Mouse (Mus musculus) heart, embryonic 13.5 days (tissue): ENCODE results near the gene Pdia5. TPM values are rescaled to one million over a fixed set of nuclear protein-coding genes. Genes with fewer than 3 reads are reported as not detected.

Source experiments
- ATAC-seq: fragments of 200-750 bp; cut with Nextera tagmentation; 2 replicates; pipeline ENCODE4 v1.8.0; 2017; ENCODE audit warnings: moderate TSS enrichment; ENCODE audit not compliant: insufficient number of reproducible peaks, low FRiP score, low TSS enrichment; ENCODE audit errors: extremely low read depth
- H3K27ac ChIP-seq: fragments of 300-500 bp; sonication (generic); replicated peaks from 2 replicates; pipeline ENCODE4 v1.5.1; 2015; ENCODE audit warnings: moderate library complexity, mild to moderate bottlenecking, inconsistent platforms
- H3K27me3 ChIP-seq: fragments of 300-500 bp; sonication (generic); replicated peaks from 2 replicates; pipeline ENCODE4 v1.6.1; 2015; ENCODE audit warnings: mild to moderate bottlenecking, inconsistent platforms
- H3K36me3 ChIP-seq: fragments of 300-500 bp; sonication (generic); 2 replicates; pipeline ENCODE4 v1.6.1; 2015; ENCODE audit warnings: mild to moderate bottlenecking, inconsistent platforms
- H3K4me1 ChIP-seq: fragments of 300-500 bp; sonication (generic); 2 replicates; pipeline ENCODE4 v1.6.1; 2015; ENCODE audit warnings: inconsistent platforms
- H3K4me2 ChIP-seq: fragments of 300-500 bp; sonication (generic); 2 replicates; pipeline ENCODE4 v1.6.1; 2015; ENCODE audit warnings: inconsistent platforms, mild to moderate bottlenecking, moderate library complexity
- H3K4me3 ChIP-seq: fragments of 300-500 bp; sonication (generic); 2 replicates; pipeline ENCODE4 v1.5.1; 2015; ENCODE audit warnings: moderate library complexity, mild to moderate bottlenecking, inconsistent platforms
- H3K9ac ChIP-seq: fragments of 300-500 bp; sonication (generic); 2 replicates; pipeline ENCODE4 v1.6.1; 2015; ENCODE audit warnings: inconsistent platforms, mild to moderate bottlenecking, moderate library complexity
- H3K9me3 ChIP-seq: fragments of 300-500 bp; sonication (generic); 2 replicates; pipeline ENCODE4 v1.6.1; 2016; ENCODE audit warnings: inconsistent platforms
- WGBS: fragments of 180-500 bp; shearing (Covaris S2); methylation state at CpG from one replicate; pipeline ENCODE4 v1.1.7; 2015; ENCODE audit warnings: mixed read lengths; 5-methylcytosine and 5-hydroxymethylcytosine counted together
- polyA plus RNA-seq: library from polyadenylated mRNA; unstranded; fragments of >200 nt; fragmentation: Nextera tagmentation; extraction: Ambion mirVana; gene quantifications from 2 replicates; pipeline ENCODE4 v1.2.1, GENCODE M21; 2015

Gene Pdia5
- polyA plus RNA-seq, 1 experiment from 2014 or later: 28.2 TPM

DNA sequence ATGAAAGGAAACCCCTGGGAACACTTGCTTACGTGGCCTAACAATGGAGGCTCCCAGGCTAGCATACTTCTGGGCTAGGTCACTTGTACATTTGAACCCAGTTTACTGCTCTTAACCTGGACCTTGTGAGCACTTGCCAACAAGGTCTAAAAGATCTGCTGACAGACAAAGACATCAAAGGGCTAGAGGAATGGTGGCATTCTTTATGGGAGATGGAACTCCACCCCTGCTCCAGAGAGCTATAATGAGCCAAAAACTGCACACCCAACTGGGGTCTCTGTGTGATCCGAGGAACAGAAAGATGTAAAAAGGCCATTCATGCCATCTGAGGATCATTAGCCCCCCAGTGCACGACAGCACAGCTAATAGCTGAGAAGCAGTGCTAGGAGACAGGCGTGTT is 6.6 kb downstream of the Pdia5 start:
- H3K36me3 ChIP-seq: peaks cover 7% of the 10 kb centered on the region; the same call in 1 of the 2 replicates
- H3K27me3 ChIP-seq: no peaks in the 10 kb centered on the region
- peaks cover 34% of the 10 kb centered on the region for H3K4me1 ChIP-seq
- no peak overlapping the region for H3K4me2 ChIP-seq
- no peak overlapping the region for H3K27ac ChIP-seq
- H3K9ac ChIP-seq: no peak overlapping the region
- no peak for ATAC-seq
- H3K9me3 ChIP-seq: no peaks in the 10 kb centered on the region
- 80% methylated on average over 4 of the region's 4 CpGs for WGBS
- H3K4me3 ChIP-seq: no peak overlapping the region

DNA sequence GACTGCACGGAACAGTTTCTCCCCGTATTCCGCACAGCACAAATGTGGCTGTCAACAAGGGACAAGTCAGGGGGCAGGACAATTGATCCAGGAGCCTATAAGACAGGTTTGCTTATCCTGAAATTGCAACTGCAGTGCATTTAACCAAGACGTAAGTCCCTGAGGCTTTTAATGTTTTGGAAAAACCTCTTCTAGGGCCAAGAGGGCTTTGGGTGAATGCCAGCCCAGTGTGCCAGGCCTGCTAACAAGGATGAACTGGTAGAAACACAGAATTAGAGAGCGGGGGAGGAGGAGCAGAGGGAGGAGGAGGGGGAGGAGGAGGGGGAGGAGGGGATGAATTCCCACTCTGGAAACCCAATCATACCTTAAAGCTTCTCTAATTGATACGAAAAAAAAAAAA is 11.4 kb downstream of the Pdia5 start:
- Histone ChIP-seq H3K9me3 (no peaks in the 10 kb centered on the region), H3K27me3 (no peaks in the 10 kb centered on the region), H3K4me2 (no peak overlapping the region), H3K4me3 (no peak overlapping the region), H3K4me1 (peaks cover 13% of the 10 kb centered on the region), H3K9ac (no peak overlapping the region), H3K27ac (no peak overlapping the region), H3K36me3 (peaks cover 13% of the 10 kb centered on the region; the same call in 1 of the 2 replicates)
- 63% methylated on average over 6 of the region's 6 CpGs for WGBS
- ATAC-seq: no peak

DNA sequence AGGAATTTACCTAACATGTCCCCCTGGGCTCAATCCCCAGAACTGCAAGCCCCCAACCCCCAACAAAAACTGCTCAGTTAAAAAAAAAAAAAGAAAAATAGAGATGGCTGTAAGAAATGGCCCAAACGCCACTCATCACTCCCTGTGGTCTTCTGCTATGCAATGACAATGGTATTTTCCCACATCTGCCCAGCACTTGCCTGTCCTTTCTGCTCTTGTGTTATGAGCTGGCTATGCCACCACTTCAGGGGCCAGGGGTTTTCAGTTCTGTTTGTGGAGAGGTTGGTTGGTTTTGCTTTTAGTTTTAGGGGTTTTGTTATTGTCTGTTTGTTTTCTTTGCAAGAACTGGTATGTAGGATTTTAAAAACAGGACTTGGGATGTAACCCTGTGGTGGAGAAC is 13.4 kb downstream of the Pdia5 start:
- Histone ChIP-seq H3K4me1 (peaks cover 12% of the 10 kb centered on the region), H3K4me2 (no peak overlapping the region), H3K4me3 (no peak overlapping the region), H3K27ac (no peak overlapping the region), H3K27me3 (no peaks in the 10 kb centered on the region), H3K9ac (no peak overlapping the region), H3K9me3 (no peaks in the 10 kb centered on the region), H3K36me3 (peaks cover 11% of the 10 kb centered on the region; the same call in 1 of the 2 replicates)
- ATAC-seq: no peak
- WGBS: 59% methylated on average over 1 of the region's 1 CpGs

DNA sequence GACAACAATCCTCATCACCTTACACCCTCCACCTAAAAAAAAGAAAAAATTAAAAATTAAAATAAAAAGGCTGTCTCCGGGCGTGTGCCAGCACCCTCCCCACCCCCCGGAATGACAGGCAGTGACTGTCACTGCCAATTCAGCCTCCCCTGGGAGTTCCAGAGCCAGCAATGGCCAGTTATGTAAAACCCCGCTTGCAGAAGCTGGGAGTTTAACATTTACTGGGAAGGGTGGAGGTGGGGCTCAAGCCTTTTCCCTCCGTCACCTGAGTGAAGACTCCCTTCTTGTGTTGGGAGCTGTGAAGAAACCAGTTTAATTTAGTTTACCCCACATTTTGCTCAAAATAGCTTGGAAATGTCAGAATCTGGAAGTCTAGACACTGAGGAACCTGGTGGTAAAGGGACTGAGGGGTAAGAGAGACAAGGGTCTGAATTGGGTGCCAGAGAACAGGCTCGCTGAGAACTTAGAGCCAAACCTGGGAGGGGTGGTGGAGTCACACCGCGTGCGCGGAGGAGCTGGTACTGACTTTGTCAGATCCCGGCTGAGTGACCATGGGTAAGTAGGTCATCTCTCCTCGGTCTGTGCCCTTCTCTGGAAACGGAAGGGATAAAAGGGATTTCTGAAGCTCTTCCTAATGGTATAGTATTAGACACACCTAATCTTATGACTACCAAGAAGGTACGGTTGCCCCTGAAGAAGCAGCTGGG is 18.0 kb downstream of the Pdia5 start:
- H3K4me2 ChIP-seq: no peak overlapping the region
- no peaks in the 10 kb centered on the region for H3K27me3 ChIP-seq
- 83% methylated on average over 14 of the region's 14 CpGs for WGBS
- peaks cover 20% of the 10 kb centered on the region for H3K4me1 ChIP-seq
- H3K9me3 ChIP-seq: no peaks in the 10 kb centered on the region
- no peak overlapping the region for H3K4me3 ChIP-seq
- H3K9ac ChIP-seq: no peak overlapping the region
- no peak overlapping the region for H3K27ac ChIP-seq
- H3K36me3 ChIP-seq: peaks cover 6% of the 10 kb centered on the region; the same call in 1 of the 2 replicates
- no peak for ATAC-seq

DNA sequence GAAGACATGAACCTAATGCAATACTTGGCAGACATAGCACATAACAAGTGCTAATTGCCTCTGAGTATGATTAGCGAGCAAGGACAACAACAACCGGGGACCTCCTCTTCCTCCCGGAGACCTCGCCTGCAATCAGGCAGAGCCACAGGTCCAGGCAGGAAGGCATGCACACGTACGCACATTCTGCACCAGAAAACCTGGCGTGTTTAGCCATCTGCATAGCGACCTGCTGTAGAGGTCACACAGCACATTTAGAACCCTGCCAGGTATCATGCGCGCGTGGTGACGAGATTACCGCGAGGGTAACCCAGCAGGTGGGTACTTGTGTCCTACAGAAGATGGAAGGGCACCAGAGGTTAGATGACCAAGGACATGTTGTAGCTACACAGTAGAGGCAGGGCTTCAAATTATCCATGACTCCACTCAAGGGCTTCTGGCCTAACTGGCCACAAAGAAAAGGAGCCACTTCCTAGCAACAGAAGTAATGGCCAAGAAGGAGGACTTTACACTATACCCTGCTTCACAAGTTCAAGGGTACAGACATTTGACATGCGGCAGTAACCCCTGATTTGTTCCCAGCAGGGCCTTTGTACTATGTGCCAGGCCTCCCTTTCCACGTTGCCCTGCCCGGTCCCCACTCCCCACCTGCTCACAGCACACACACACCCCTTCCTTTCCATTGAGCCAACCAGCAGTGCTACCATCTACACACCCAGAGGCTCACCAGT is 18.7 kb downstream of the Pdia5 start:
- Histone ChIP-seq H3K36me3 (peaks cover 6% of the 10 kb centered on the region; the same call in 1 of the 2 replicates), H3K4me3 (no peak overlapping the region), H3K27me3 (no peaks in the 10 kb centered on the region), H3K9me3 (no peaks in the 10 kb centered on the region), H3K9ac (no peak overlapping the region), H3K27ac (no peak overlapping the region), H3K4me1 (peaks cover 22% of the 10 kb centered on the region), H3K4me2 (no peak overlapping the region)
- 89% methylated on average over 17 of the region's 17 CpGs for WGBS
- no peak for ATAC-seq

DNA sequence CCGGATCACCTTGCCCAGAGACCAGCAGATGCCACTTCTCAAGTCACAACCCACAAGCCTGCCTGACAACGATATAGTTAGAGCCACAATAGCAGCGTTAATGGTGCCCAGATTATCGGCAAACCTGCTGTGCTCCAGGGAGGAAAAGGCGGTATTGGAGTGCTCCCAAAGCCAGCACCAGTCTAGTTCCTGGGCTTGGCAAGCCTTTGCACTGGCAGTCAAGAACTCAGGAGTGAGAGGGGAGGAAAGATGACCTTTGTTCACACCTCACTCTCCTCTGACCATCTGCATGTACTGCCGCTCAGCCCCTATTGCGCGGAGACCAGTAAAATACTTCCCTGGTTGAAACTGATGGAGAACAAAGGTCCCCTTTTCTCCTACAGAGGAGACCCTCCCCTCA is 19.7 kb downstream of the Pdia5 start:
- Histone ChIP-seq H3K27me3 (no peaks in the 10 kb centered on the region), H3K36me3 (peaks cover 6% of the 10 kb centered on the region; the same call in 1 of the 2 replicates), H3K27ac (peak overlapping the region; percentile 53; the same call in 1 of the 2 replicates), H3K4me2 (no peak overlapping the region), H3K9me3 (no peaks in the 10 kb centered on the region), H3K4me1 (peaks cover 27% of the 10 kb centered on the region), H3K9ac (no peak overlapping the region), H3K4me3 (no peak overlapping the region)
- 78% methylated on average over 8 of the region's 8 CpGs for WGBS
- no peak for ATAC-seq

DNA sequence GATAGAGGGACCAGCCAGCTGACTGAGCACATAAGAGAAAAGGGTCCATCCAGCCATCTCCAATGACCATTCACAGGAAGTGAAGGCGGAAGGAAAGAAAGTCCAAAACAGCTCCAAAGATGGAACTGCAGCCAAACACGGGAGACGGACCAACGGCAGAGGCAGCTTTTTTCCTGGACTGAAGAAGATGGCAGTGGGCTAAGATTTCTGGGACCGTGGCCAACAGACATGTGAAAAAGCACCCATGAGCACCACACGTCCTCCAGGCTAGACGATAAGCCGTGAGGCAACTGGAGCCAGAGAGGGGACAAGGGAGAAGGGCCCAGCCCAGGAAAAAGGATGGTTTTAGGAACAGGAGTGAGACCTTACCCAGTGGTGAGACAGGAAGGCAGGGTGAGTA is 20.6 kb downstream of the Pdia5 start:
- Histone ChIP-seq H3K4me2 (peak overlapping the region; percentile 13; the same call in 1 of the 2 replicates), H3K9me3 (no peaks in the 10 kb centered on the region), H3K27ac (peak overlapping the region; percentile 53), H3K4me1 (peaks cover 36% of the 10 kb centered on the region), H3K27me3 (no peaks in the 10 kb centered on the region), H3K36me3 (peaks cover 6% of the 10 kb centered on the region; the same call in 1 of the 2 replicates), H3K4me3 (no peak overlapping the region), H3K9ac (0 out of 2 replicates have a peak overlapping the region, but pooled peaks have one; percentile 7)
- ATAC-seq: no peak
- WGBS: 37% methylated on average over 8 of the region's 8 CpGs

DNA sequence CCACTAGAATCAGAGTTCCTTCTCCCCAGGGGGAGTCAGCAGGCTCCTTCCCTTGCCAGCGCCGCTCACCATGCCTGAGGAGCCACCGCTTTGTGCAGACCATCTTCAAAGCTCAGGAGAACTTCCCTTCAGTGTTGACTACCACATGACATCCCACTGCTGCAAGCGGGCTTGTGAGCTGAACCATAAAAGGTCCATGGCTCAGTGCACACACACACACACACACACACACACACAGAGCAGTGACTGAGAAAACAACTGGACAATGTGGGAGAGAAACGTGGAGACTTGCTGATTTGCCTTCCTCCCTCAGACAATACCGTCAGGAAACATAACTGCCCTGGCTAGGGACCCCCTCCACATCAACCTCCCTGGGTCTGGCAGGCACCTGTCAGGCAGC is 21.7 kb downstream of the Pdia5 start:
- Histone ChIP-seq H3K4me2 (no peak overlapping the region), H3K4me3 (no peak overlapping the region), H3K27ac (no peak overlapping the region), H3K4me1 (peaks cover 36% of the 10 kb centered on the region), H3K9me3 (no peaks in the 10 kb centered on the region), H3K27me3 (no peaks in the 10 kb centered on the region), H3K36me3 (peaks cover 16% of the 10 kb centered on the region), H3K9ac (no peak overlapping the region)
- 70% methylated on average over 6 of the region's 6 CpGs for WGBS
- no peak for ATAC-seq

DNA sequence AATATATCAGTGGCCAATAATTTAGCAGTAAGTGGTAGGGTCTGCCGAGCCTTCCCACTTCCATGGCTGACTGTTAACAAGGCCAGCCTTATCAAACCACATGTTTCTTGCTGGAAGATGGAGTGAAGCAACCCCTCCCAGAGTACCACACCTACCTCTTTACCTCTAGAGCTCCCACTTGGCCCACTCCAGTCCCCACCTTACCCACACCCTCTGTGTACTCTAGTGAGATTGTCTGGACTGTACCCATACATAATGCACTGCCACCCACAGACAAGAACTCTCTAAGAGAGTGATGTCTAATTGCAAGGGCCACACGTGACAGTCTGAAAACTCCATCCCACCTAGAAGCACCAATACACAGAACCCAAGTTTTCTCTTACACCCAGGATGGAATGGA is 23.6 kb downstream of the Pdia5 start:
- no peaks in the 10 kb centered on the region for H3K27me3 ChIP-seq
- no peak overlapping the region for H3K4me2 ChIP-seq
- no peak overlapping the region for H3K27ac ChIP-seq
- no peak overlapping the region for H3K4me3 ChIP-seq
- H3K9ac ChIP-seq: no peak overlapping the region
- WGBS: 75% methylated on average over 2 of the region's 2 CpGs
- no peak for ATAC-seq
- H3K36me3 ChIP-seq: peaks cover 35% of the 10 kb centered on the region
- H3K4me1 ChIP-seq: peaks cover 36% of the 10 kb centered on the region
- H3K9me3 ChIP-seq: no peaks in the 10 kb centered on the region

DNA sequence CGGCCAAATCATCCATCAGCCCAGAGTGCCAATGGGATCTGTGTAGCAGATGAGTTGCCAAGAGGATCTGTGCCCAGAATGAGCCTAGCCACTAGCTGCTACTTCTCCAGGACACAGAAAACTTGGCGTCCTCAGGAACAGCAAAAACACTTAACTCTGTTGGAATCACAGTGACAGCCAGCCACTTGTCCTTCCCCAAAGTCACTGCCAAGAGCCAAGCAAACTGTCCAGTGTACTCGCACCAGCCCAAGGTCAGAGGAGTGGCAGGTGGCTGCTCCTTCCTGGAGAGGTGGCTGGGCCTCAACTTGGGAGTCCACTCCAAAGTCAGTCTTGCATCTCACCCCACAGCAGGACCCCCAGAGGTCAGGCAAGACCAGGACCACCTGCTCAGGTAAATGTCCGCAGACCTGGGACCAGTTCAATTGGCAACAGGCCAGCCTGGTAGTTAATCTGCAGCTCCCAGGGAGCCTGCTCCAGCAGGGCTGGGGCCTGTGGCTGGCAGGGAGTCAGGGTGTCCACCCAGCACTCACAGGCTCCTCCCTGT is 24.8 kb downstream of the Pdia5 start:
- Histone ChIP-seq H3K27me3 (no peaks in the 10 kb centered on the region), H3K9me3 (no peaks in the 10 kb centered on the region), H3K36me3 (peaks cover 47% of the 10 kb centered on the region), H3K4me1 (peaks cover 33% of the 10 kb centered on the region), H3K9ac (0 out of 2 replicates have a peak overlapping the region, but pooled peaks have one; percentile 1), H3K27ac (peak overlapping the region; percentile 76), H3K4me2 (no peak overlapping the region), H3K4me3 (no peak overlapping the region)
- no peak for ATAC-seq
- WGBS: 52% methylated on average over 4 of the region's 4 CpGs

DNA sequence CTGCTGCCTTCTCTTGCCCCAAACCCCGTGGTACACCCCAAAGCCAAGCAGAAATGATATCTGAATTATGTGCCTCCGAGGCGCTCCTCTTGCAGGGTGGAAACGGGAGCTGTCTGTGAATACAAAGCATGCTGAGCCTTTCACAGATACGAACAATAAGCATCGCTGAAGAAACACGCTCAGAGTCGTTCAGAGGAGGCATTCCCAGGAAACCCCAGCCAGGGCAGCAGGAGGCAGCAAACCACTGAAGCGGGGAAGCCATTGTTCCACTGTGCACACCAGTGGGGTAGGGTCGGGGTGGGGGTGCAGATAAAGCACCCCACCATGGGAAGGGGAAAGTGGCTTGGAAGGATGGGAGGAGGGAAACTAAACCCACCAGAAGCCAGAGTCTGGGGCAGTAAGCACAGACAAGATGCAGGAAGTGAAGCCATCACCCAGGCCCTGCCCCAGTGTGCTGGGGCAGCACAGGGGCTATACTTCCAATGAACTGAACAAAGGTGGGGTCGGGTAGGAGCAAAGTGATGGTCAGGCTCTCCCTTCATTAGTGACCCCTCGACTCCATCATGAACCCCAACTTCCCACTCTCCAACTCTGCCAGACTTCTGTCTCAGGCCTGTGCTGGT is 25.9 kb downstream of the Pdia5 start:
- no peak for ATAC-seq
- Histone ChIP-seq H3K4me3 (no peak overlapping the region), H3K36me3 (peaks cover 49% of the 10 kb centered on the region), H3K4me2 (no peak overlapping the region), H3K4me1 (peaks cover 22% of the 10 kb centered on the region), H3K27ac (no peak overlapping the region), H3K9me3 (no peaks in the 10 kb centered on the region), H3K9ac (no peak overlapping the region), H3K27me3 (no peaks in the 10 kb centered on the region)
- WGBS: 84% methylated on average over 12 of the region's 12 CpGs
